Mouse (Mus musculus) MEL (cell line): ENCODE measurements around the gene Krtap9-3. TPM values are rescaled to one million over a fixed set of nuclear protein-coding genes. Genes with fewer than 3 reads are reported as not detected.

ENCODE experiments used
- DNase-seq: peaks from one replicate; pipeline ENCODE4 v3.0.0; 2011; ENCODE audit warnings: low read depth, low spot score
- H3K27ac ChIP-seq: 2 replicates; pipeline ENCODE4 v1.5.1; 2012; ENCODE audit warnings: low read depth, mild to moderate bottlenecking, control low read depth, low read length, moderate library complexity; ENCODE audit not compliant: control insufficient read depth
- H3K27me3 ChIP-seq, 2 experiments: fragments of 150-350 bp in 1 of 2; sonication (generic) in 1 of 2; 2 replicates each; pipeline ENCODE4 v1.6.1; 2012; ENCODE audit warnings: low read length in 2 of 2, mild to moderate bottlenecking in 2 of 2, improper control_type of control experiment in 1 of 2, moderate library complexity in 1 of 2; ENCODE audit not compliant: insufficient read depth in 2 of 2, control insufficient read depth in 1 of 2
- H3K36me3 ChIP-seq, 2 experiments: 2 replicates each; pipeline ENCODE4 v1.6.1; 2012 to 2014; ENCODE audit warnings: low read length in 2 of 2, improper control_type of control experiment in 1 of 2, inconsistent platforms in 1 of 2, mild to moderate bottlenecking in 1 of 2; ENCODE audit not compliant: insufficient read depth in 2 of 2, control insufficient read depth in 1 of 2
- H3K4me1 ChIP-seq, 2 experiments: fragments of 150-350 bp in 1 of 2; sonication (generic) in 1 of 2; 2 replicates each; pipeline ENCODE4 v1.6.1; 2012; ENCODE audit warnings: low read length in 2 of 2, improper control_type of control experiment in 1 of 2, mild to moderate bottlenecking in 1 of 2; ENCODE audit not compliant: insufficient read depth in 2 of 2, control insufficient read depth in 1 of 2
- H3K4me3 ChIP-seq, 2 experiments: fragments of 150-350 bp in 1 of 2; sonication (generic) in 1 of 2; 2 replicates each; pipeline ENCODE4 v1.5.1; 2012; ENCODE audit warnings: low read depth in 2 of 2, low read length in 2 of 2, mild to moderate bottlenecking in 2 of 2, moderate library complexity in 2 of 2, control low read depth in 1 of 2, improper control_type of control experiment in 1 of 2; ENCODE audit not compliant: control insufficient read depth in 1 of 2, insufficient read depth in 1 of 2
- H3K79me2 ChIP-seq: 2 replicates; pipeline ENCODE4 v1.6.1; 2012; ENCODE audit warnings: mild to moderate bottlenecking, low read length, moderate library complexity; ENCODE audit not compliant: control insufficient read depth, poor library complexity, insufficient read depth
- H3K9ac ChIP-seq: 2 replicates; pipeline ENCODE4 v1.6.1; 2012; ENCODE audit warnings: low read depth, mild to moderate bottlenecking, control low read depth, low read length, moderate library complexity; ENCODE audit not compliant: control insufficient read depth, poor library complexity, severe bottlenecking
- H3K9me3 ChIP-seq: fragments of 150-350 bp; sonication (generic); replicated peaks from 2 replicates; pipeline ENCODE4 v1.6.1; 2012; ENCODE audit warnings: mild to moderate bottlenecking, low read length, improper control_type of control experiment, moderate library complexity; ENCODE audit not compliant: insufficient read depth
- CHD1 ChIP-seq: IDR thresholded peaks from 2 replicates; pipeline ENCODE4 v1.6.1; 2012; ENCODE audit warnings: low read depth, mild to moderate bottlenecking, inconsistent platforms, low read length, improper control_type of control experiment
- CTCF ChIP-seq, 3 experiments: IDR thresholded peaks in 2 of 3; conservative IDR thresholded peaks in 1 of 3; 2 replicates each; pipeline ENCODE4 v1.5.1; 2011 to 2012; ENCODE audit warnings: low read length in 3 of 3, low read depth in 2 of 3, mild to moderate bottlenecking in 2 of 3, improper control_type of control experiment in 1 of 3, inconsistent platforms in 1 of 3, mixed read lengths in 1 of 3, moderate library complexity in 1 of 3; ENCODE audit not compliant: control insufficient read depth in 1 of 3, insufficient read depth in 1 of 3, poor library complexity in 1 of 3, severe bottlenecking in 1 of 3
- ELF1 ChIP-seq: IDR thresholded peaks from 2 replicates; pipeline ENCODE4 v1.6.1; 2014; ENCODE audit warnings: low read depth, mild to moderate bottlenecking, inconsistent platforms, low read length, improper control_type of control experiment, moderate library complexity
- EP300 ChIP-seq, 2 experiments: IDR thresholded peaks; 2 replicates each; pipeline ENCODE4 v1.6.1; 2011; ENCODE audit warnings: improper control_type of control experiment in 2 of 2, low read length in 2 of 2, low read depth in 1 of 2, mild to moderate bottlenecking in 1 of 2
- KAT2A ChIP-seq: conservative IDR thresholded peaks from 2 replicates; pipeline ENCODE4 v1.6.1; 2012; ENCODE audit warnings: low read depth, low read length, improper control_type of control experiment, inconsistent platforms
- MAFK ChIP-seq: IDR thresholded peaks from 2 replicates; pipeline ENCODE4 v1.6.1; 2011; ENCODE audit warnings: low read depth, mild to moderate bottlenecking, low read length, improper control_type of control experiment, borderline replicate concordance
- MXI1 ChIP-seq: IDR thresholded peaks from 2 replicates; pipeline ENCODE4 v1.6.1; 2011; ENCODE audit warnings: mild to moderate bottlenecking, low read depth, low read length, improper control_type of control experiment
- MYB ChIP-seq: IDR thresholded peaks from 2 replicates; pipeline ENCODE4 v1.6.1; 2011; ENCODE audit warnings: mild to moderate bottlenecking, low read depth, low read length, improper control_type of control experiment
- POLR2A ChIP-seq, 2 experiments: IDR thresholded peaks; 2 replicates each; pipeline ENCODE4 v1.6.1; 2011 to 2012; ENCODE audit warnings: low read length in 2 of 2, mild to moderate bottlenecking in 2 of 2, control low read depth in 1 of 2, improper control_type of control experiment in 1 of 2, low read depth in 1 of 2, moderate library complexity in 1 of 2; ENCODE audit not compliant: control insufficient read depth in 1 of 2, insufficient read depth in 1 of 2, poor library complexity in 1 of 2
- POLR2AphosphoS2 ChIP-seq: IDR thresholded peaks from 2 replicates; pipeline ENCODE4 v1.6.1; 2011; ENCODE audit warnings: low read length, improper control_type of control experiment
- RAD21 ChIP-seq: IDR thresholded peaks from 2 replicates; pipeline ENCODE4 v1.6.1; 2011; ENCODE audit warnings: mild to moderate bottlenecking, low read depth, low read length, improper control_type of control experiment
- RCOR1 ChIP-seq: IDR thresholded peaks from 2 replicates; pipeline ENCODE4 v1.6.1; 2012; ENCODE audit warnings: low read depth, mild to moderate bottlenecking, inconsistent platforms, low read length, improper control_type of control experiment
- SIN3A ChIP-seq: IDR thresholded peaks from 2 replicates; pipeline ENCODE4 v1.6.1; 2012; ENCODE audit warnings: low read length, improper control_type of control experiment, inconsistent platforms
- TBP ChIP-seq: IDR thresholded peaks from 2 replicates; pipeline ENCODE4 v1.8.0; 2011; ENCODE audit warnings: low read depth, low read length, improper control_type of control experiment
- ZC3H11A ChIP-seq: IDR thresholded peaks from 2 replicates; pipeline ENCODE4 v1.6.1; 2012; ENCODE audit warnings: low read depth, mild to moderate bottlenecking, inconsistent platforms, low read length, improper control_type of control experiment
- ZKSCAN1 ChIP-seq: IDR thresholded peaks from 2 replicates; pipeline ENCODE4 v1.6.1; 2012; ENCODE audit warnings: low read depth, mild to moderate bottlenecking, inconsistent platforms, low read length, improper control_type of control experiment, moderate library complexity
- ZMIZ1 ChIP-seq: IDR thresholded peaks from 2 replicates; pipeline ENCODE4 v1.6.1; 2012; ENCODE audit warnings: low read depth, mild to moderate bottlenecking, inconsistent platforms, low read length, improper control_type of control experiment, moderate library complexity
- polyA plus RNA-seq, 2 experiments: library from polyadenylated mRNA; stranded (reverse) in 1 of 2; unstranded in 1 of 2; fragments of >175 nt in 1 of 2; fragments of >200 nt in 1 of 2; gene quantifications; 2 replicates each; pipeline versions ENCODE4 v1.2.1 to v1.2.4; 2012; ENCODE audit warnings: low replicate concordance in 2 of 2, low read depth in 1 of 2; ENCODE audit not compliant: insufficient read length in 2 of 2, insufficient read depth in 1 of 2, missing spikeins in 1 of 2
- total RNA-seq: library from RNA; depleted of rRNA; stranded (reverse); fragments of 300-350 nt; gene quantifications from 2 replicates; pipeline ENCODE4 v1.2.3, GENCODE M21; 2012; rRNA removed

The Krtap9-3 gene
- total and polyA plus RNA-seq, 3 experiments = not detected

DNA sequence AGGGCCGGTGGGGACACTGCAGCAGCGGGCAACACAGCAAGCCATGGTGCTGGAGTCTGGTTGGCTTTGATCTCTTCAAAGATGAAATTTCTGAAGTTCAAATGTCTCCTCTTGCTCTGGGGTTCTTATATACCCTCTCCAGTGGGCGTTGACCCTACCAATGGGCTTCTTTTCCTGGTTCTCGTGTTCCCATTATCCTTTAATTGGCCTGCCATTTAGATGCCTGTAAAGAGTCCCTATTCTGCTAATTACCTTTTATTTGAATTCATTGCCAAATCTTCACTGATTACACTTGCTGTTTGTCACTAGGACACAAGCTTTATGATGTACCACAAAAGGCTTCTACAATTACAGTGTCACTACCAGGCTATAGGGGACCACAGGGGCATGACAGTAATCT, 47.1 kb downstream of the Krtap9-3 start, which contains the start of gene Krtap3-3:
Gene Krtap3-3, minus strand, starts transcription at position 101 of the 400 bp plus-strand sequence.
- no peak for DNase-seq
- TF ChIP-seq ZKSCAN1 (no peak), MXI1 (no peak), POLR2AphosphoS2 (no peak), MYB (no peak), POLR2A (IDR thresholded peaks at IDR 0.05; ENCODE audit: control insufficient read depth in 1 of 2, insufficient read depth in 1 of 2, low read depth in 1 of 2, low read length in 2 of 2, poor library complexity in 1 of 2) (no peak), SIN3A (no peak), EP300 (IDR thresholded peaks at IDR 0.05; ENCODE audit: low read depth in 1 of 2, low read length in 2 of 2) (no peak), TBP (no peak), KAT2A (no peak), ELF1 (no peak), RCOR1 (no peak), ZMIZ1 (no peak)
- H3K27ac ChIP-seq = no peak within 1 kb of the TSS
- H3K27me3 ChIP-seq = no peaks in the 10 kb centered on the region
- no peaks in the 10 kb centered on the region for H3K36me3 ChIP-seq
- H3K4me3 ChIP-seq = no peak within 1 kb of the TSS
- no peak within 1 kb of the TSS for H3K9ac ChIP-seq
- no peaks in the 10 kb centered on the region for H3K79me2 ChIP-seq
- H3K9me3 ChIP-seq = no peaks in the 10 kb centered on the region
- H3K4me1 ChIP-seq = no peaks in the 10 kb centered on the region

DNA sequence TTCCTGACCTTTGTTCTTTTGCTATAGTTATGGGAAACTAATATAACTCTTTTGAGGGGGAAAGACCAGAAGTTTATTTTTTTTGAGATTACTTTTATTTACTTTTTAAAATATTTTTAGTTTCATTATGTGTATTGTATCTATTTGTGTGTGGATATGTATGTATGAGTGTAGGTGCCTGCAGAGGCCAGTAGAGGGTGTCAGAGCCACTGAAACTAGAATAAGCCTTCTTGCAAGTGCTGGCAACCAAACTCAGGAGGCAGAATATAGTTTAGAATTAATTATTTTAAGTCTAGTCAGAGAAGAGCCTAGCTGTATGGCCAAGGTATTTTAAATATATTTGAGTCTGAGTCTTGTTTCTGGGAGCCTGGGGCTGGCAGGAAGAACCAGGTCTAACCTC, 50.0 kb downstream of the Krtap9-3 start:
- Histone ChIP-seq H3K27me3 (no peaks in the 10 kb centered on the region), H3K4me3 (no peak overlapping the region), H3K36me3 (no peaks in the 10 kb centered on the region), H3K9me3 (no peaks in the 10 kb centered on the region), H3K79me2 (no peaks in the 10 kb centered on the region), H3K27ac (no peak overlapping the region), H3K9ac (no peak overlapping the region), H3K4me1 (no peaks in the 10 kb centered on the region)
- peak; percentile 4 for DNase-seq
- TF ChIP-seq ZC3H11A = no peak
- peak in 1 of 3 experiments; percentile 2; a peak in 1 of 6 replicates for TF ChIP-seq CTCF (IDR thresholded peaks at IDR 0.05 in 2 of 3, conservative IDR thresholded peaks at IDR 0.05 in 1 of 3; ENCODE audit: control insufficient read depth in 1 of 3, insufficient read depth in 1 of 3, low read depth in 2 of 3, low read length in 3 of 3, poor library complexity in 1 of 3, severe bottlenecking in 1 of 3)
- no peak for TF ChIP-seq RCOR1
- TF ChIP-seq MAFK = no peak
- TF ChIP-seq MXI1 = no peak
- TF ChIP-seq CHD1 = no peak
- peak; percentile 4 for TF ChIP-seq RAD21
- TF ChIP-seq SIN3A = no peak

Other genes starting within 250 kb of the Krtap9-3 start
Only the 30 nearest of the 36 such genes appear.
- not detected in 2 replicates for gene Krt12, start 175.8 kb downstream of the Krtap9-3 start, total RNA-seq
- under 1 TPM in 1 of 2 experiments, not detected in 1; 0.10 TPM for gene Krt12, start 175.8 kb downstream of the Krtap9-3 start, polyA plus RNA-seq
- gene Krt20, start 160.0 kb downstream of the Krtap9-3 start, total RNA-seq = not detected in 2 replicates
- gene Krt20, start 160.0 kb downstream of the Krtap9-3 start, polyA plus RNA-seq = not detected
- not detected in 2 replicates for gene Krt23, start 105.0 kb downstream of the Krtap9-3 start, total RNA-seq
- not detected for gene Krt23, start 105.0 kb downstream of the Krtap9-3 start, polyA plus RNA-seq
- gene Krt39, start 76.8 kb downstream of the Krtap9-3 start, total RNA-seq = not detected in 2 replicates
- not detected for gene Krt39, start 76.8 kb downstream of the Krtap9-3 start, polyA plus RNA-seq
- not detected in 2 replicates for gene Krt40, start 54.9 kb downstream of the Krtap9-3 start, total RNA-seq
- not detected for gene Krt40, start 54.9 kb downstream of the Krtap9-3 start, polyA plus RNA-seq
- not detected in 2 replicates for gene Krtap3-3, start 47.2 kb downstream of the Krtap9-3 start, total RNA-seq
- not detected for gene Krtap3-3, start 47.2 kb downstream of the Krtap9-3 start, polyA plus RNA-seq
- not detected in 2 replicates for gene Krtap3-2, start 41.3 kb downstream of the Krtap9-3 start, total RNA-seq
- gene Krtap3-2, start 41.3 kb downstream of the Krtap9-3 start, polyA plus RNA-seq = not detected
- gene Gm11939, start 38.6 kb downstream of the Krtap9-3 start, total RNA-seq = not detected in 2 replicates
- not detected for gene Gm11939, start 38.6 kb downstream of the Krtap9-3 start, polyA plus RNA-seq
- gene Krtap3-1, start 31.5 kb downstream of the Krtap9-3 start, total RNA-seq = not detected in 2 replicates
- gene Krtap3-1, start 31.5 kb downstream of the Krtap9-3 start, polyA plus RNA-seq = not detected
- not detected in 2 replicates for gene Krtap1-5, start 17.1 kb downstream of the Krtap9-3 start, total RNA-seq
- not detected for gene Krtap1-5, start 17.1 kb downstream of the Krtap9-3 start, polyA plus RNA-seq
- gene Krtap1-4, start 14.5 kb downstream of the Krtap9-3 start, total RNA-seq = not detected in 2 replicates
- not detected for gene Krtap1-4, start 14.5 kb downstream of the Krtap9-3 start, polyA plus RNA-seq
- gene Krtap1-3, start 6.8 kb downstream of the Krtap9-3 start, total RNA-seq = not detected in 2 replicates
- gene Krtap1-3, start 6.8 kb downstream of the Krtap9-3 start, polyA plus RNA-seq = not detected
- not detected in 2 replicates for gene Gm11938, start 5.2 kb upstream of the Krtap9-3 start, total RNA-seq
- not detected for gene Gm11938, start 5.2 kb upstream of the Krtap9-3 start, polyA plus RNA-seq
- gene Gm11937, start 12.1 kb upstream of the Krtap9-3 start, total RNA-seq = not detected in 2 replicates
- not detected for gene Gm11937, start 12.1 kb upstream of the Krtap9-3 start, polyA plus RNA-seq
- gene Krtap2-4, start 16.7 kb upstream of the Krtap9-3 start, total RNA-seq = not detected in 2 replicates
- not detected for gene Krtap2-4, start 16.7 kb upstream of the Krtap9-3 start, polyA plus RNA-seq
- gene Gm11562, start 22.3 kb upstream of the Krtap9-3 start, total RNA-seq = not detected in 2 replicates
- gene Gm11562, start 22.3 kb upstream of the Krtap9-3 start, polyA plus RNA-seq = not detected
- gene Krtap4-1, start 30.1 kb upstream of the Krtap9-3 start, total RNA-seq = not detected in 2 replicates
- gene Krtap4-1, start 30.1 kb upstream of the Krtap9-3 start, polyA plus RNA-seq = not detected
- not detected in 2 replicates for gene Krtap4-2, start 37.0 kb upstream of the Krtap9-3 start, total RNA-seq
- gene Krtap4-2, start 37.0 kb upstream of the Krtap9-3 start, polyA plus RNA-seq = not detected
- not detected in 2 replicates for gene Krtap4-7, start 46.0 kb upstream of the Krtap9-3 start, total RNA-seq
- not detected for gene Krtap4-7, start 46.0 kb upstream of the Krtap9-3 start, polyA plus RNA-seq
- not detected in 2 replicates for gene Gm11555, start 52.1 kb upstream of the Krtap9-3 start, total RNA-seq
- gene Gm11555, start 52.1 kb upstream of the Krtap9-3 start, polyA plus RNA-seq = not detected
- gene Gm11563, start 60.9 kb upstream of the Krtap9-3 start, total RNA-seq = not detected in 2 replicates
- not detected for gene Gm11563, start 60.9 kb upstream of the Krtap9-3 start, polyA plus RNA-seq
- not detected in 2 replicates for gene Krtap4-6, start 67.9 kb upstream of the Krtap9-3 start, total RNA-seq
- gene Krtap4-6, start 67.9 kb upstream of the Krtap9-3 start, polyA plus RNA-seq = not detected
- gene Gm14190, start 92.6 kb upstream of the Krtap9-3 start, total RNA-seq = not detected in 2 replicates
- not detected for gene Gm14190, start 92.6 kb upstream of the Krtap9-3 start, polyA plus RNA-seq
- gene Gm14180, start 136.2 kb upstream of the Krtap9-3 start, total RNA-seq = not detected in 2 replicates
- not detected for gene Gm14180, start 136.2 kb upstream of the Krtap9-3 start, polyA plus RNA-seq
- not detected in 2 replicates for gene Gm11595, start 174.8 kb upstream of the Krtap9-3 start, total RNA-seq
- gene Gm11595, start 174.8 kb upstream of the Krtap9-3 start, polyA plus RNA-seq = not detected
- not detected in 2 replicates for gene Krtap4-8, start 182.6 kb upstream of the Krtap9-3 start, total RNA-seq
- not detected for gene Krtap4-8, start 182.6 kb upstream of the Krtap9-3 start, polyA plus RNA-seq
- gene Krtap4-9, start 187.1 kb upstream of the Krtap9-3 start, total RNA-seq = not detected in 2 replicates
- not detected for gene Krtap4-9, start 187.1 kb upstream of the Krtap9-3 start, polyA plus RNA-seq
- gene Gm11596, start 195.4 kb upstream of the Krtap9-3 start, total RNA-seq = not detected in 2 replicates
- not detected for gene Gm11596, start 195.4 kb upstream of the Krtap9-3 start, polyA plus RNA-seq
- gene Gm11569, start 200.8 kb upstream of the Krtap9-3 start, total RNA-seq = not detected in 2 replicates
- not detected for gene Gm11569, start 200.8 kb upstream of the Krtap9-3 start, polyA plus RNA-seq
- not detected in 2 replicates for gene Gm11554, start 206.3 kb upstream of the Krtap9-3 start, total RNA-seq
- gene Gm11554, start 206.3 kb upstream of the Krtap9-3 start, polyA plus RNA-seq = not detected